Mouse (Mus musculus) CH12.LX (cell line): ENCODE data around the gene Exoc6b.

Experiments used
- BHLHE40 ChIP-seq: IDR thresholded peaks from 2 replicates; pipeline ENCODE4 v1.6.1; 2011; ENCODE audit warnings: mild to moderate bottlenecking, low read depth, low read length, improper control_type of control experiment
- CTCF ChIP-seq, 2 experiments: IDR thresholded peaks in 1 of 2; conservative IDR thresholded peaks in 1 of 2; 2 replicates each; pipeline ENCODE4 v1.5.1; 2011 to 2012; ENCODE audit warnings: low read depth in 2 of 2, low read length in 2 of 2, improper control_type of control experiment in 1 of 2, inconsistent platforms in 1 of 2, mild to moderate bottlenecking in 1 of 2, moderate library complexity in 1 of 2
- EP300 ChIP-seq: IDR thresholded peaks from 2 replicates; pipeline ENCODE4 v1.6.1; 2011; ENCODE audit warnings: low read length, improper control_type of control experiment
- GABPA ChIP-seq: IDR thresholded peaks from 2 replicates; pipeline ENCODE4 v1.6.1; 2012; ENCODE audit warnings: low read depth, low read length, improper control_type of control experiment, inconsistent platforms; ENCODE audit not compliant: insufficient replicate concordance
- HCFC1 ChIP-seq: IDR thresholded peaks from 2 replicates; pipeline ENCODE4 v1.6.1; 2012; ENCODE audit warnings: low read depth, mild to moderate bottlenecking, inconsistent platforms, low read length, improper control_type of control experiment
- IRF4 ChIP-seq: IDR thresholded peaks from 2 replicates; pipeline ENCODE4 v1.6.1; 2014; ENCODE audit warnings: low read depth, mild to moderate bottlenecking, inconsistent platforms, low read length, improper control_type of control experiment
- JUND ChIP-seq: conservative IDR thresholded peaks from 2 replicates; pipeline ENCODE4 v1.6.1; 2011; ENCODE audit warnings: low read depth, low read length, improper control_type of control experiment
- MXI1 ChIP-seq: IDR thresholded peaks from 2 replicates; pipeline ENCODE4 v1.6.1; 2011; ENCODE audit warnings: mild to moderate bottlenecking, low read depth, low read length, improper control_type of control experiment
- MYC ChIP-seq: IDR thresholded peaks from 2 replicates; pipeline ENCODE4 v1.6.1; 2011; ENCODE audit warnings: low read depth, mild to moderate bottlenecking, improper control_type of control experiment, low read length
- NELFE ChIP-seq: IDR thresholded peaks from 2 replicates; pipeline ENCODE4 v1.6.1; 2011; ENCODE audit warnings: low read depth, low read length, improper control_type of control experiment
- POLR2A ChIP-seq: IDR thresholded peaks from 2 replicates; pipeline ENCODE4 v1.6.1; 2011; ENCODE audit warnings: low read depth, mild to moderate bottlenecking, improper control_type of control experiment, low read length
- POLR2AphosphoS2 ChIP-seq: IDR thresholded peaks from 2 replicates; pipeline ENCODE4 v1.6.1; 2011; ENCODE audit warnings: low read depth, low read length, improper control_type of control experiment
- USF1 ChIP-seq: IDR thresholded peaks from 2 replicates; pipeline ENCODE4 v1.6.1; 2014; ENCODE audit warnings: low read depth, mild to moderate bottlenecking, inconsistent platforms, low read length, improper control_type of control experiment
- ZC3H11A ChIP-seq: IDR thresholded peaks from 2 replicates; pipeline ENCODE4 v1.6.1; 2012; ENCODE audit warnings: low read depth, mild to moderate bottlenecking, inconsistent platforms, low read length, improper control_type of control experiment

GRCm38 (mm10) chr6:84577898-84578297 is 491.4 kb downstream of the Exoc6b start:
- no peak for TF ChIP-seq CTCF (conservative IDR thresholded peaks at IDR 0.05 in 1 of 2, IDR thresholded peaks at IDR 0.05 in 1 of 2; ENCODE audit: low read depth in 2 of 2, low read length in 2 of 2)
- no peak for TF ChIP-seq IRF4
- TF ChIP-seq POLR2AphosphoS2: no peak
- no peak for TF ChIP-seq MXI1
- TF ChIP-seq GABPA: no peak
- no peak for TF ChIP-seq JUND
- TF ChIP-seq EP300: no peak
- no peak for TF ChIP-seq USF1
- TF ChIP-seq BHLHE40: no peak
- TF ChIP-seq NELFE: no peak
- no peak for TF ChIP-seq POLR2A
- no peak for TF ChIP-seq MYC
- TF ChIP-seq ZC3H11A: no peak
- no peak for TF ChIP-seq HCFC1
